Mouse (Mus musculus) forebrain, embryonic 16.5 days (tissue): ENCODE data around the gene Rpl21. TPM values are rescaled to one million over a fixed set of nuclear protein-coding genes. Genes with fewer than 3 reads are reported as not detected.
"Not testable (repeated sequence)": the region's sequence is repeated elsewhere in the genome, so short reads cannot be mapped to it uniquely, and the experiment has no call there.

Experiments
- ATAC-seq: fragments of 200-750 bp; cut with Nextera tagmentation; 2 replicates; pipeline ENCODE4 v1.8.0; 2017; ENCODE audit warnings: mild to moderate bottlenecking, moderate library complexity
- H3K27ac ChIP-seq: fragments of 300-500 bp; sonication (generic); 2 replicates; pipeline ENCODE4 v1.5.1; 2014; ENCODE audit warnings: low read length, control low read depth
- H3K27me3 ChIP-seq: fragments of 300-500 bp; sonication (generic); replicated peaks from 2 replicates; pipeline ENCODE4 v1.6.1; 2014; ENCODE audit warnings: low read length; ENCODE audit not compliant: control insufficient read depth, insufficient read depth
- H3K36me3 ChIP-seq: fragments of 300-500 bp; sonication (generic); 2 replicates; pipeline ENCODE4 v1.6.1; 2014; ENCODE audit not compliant: control insufficient read depth, insufficient read depth
- H3K4me1 ChIP-seq: fragments of 300-500 bp; sonication (generic); replicated peaks from 2 replicates; pipeline ENCODE4 v1.6.1; 2014; ENCODE audit warnings: low read length; ENCODE audit not compliant: control insufficient read depth, insufficient read depth
- H3K4me2 ChIP-seq: fragments of 300-500 bp; sonication (generic); 2 replicates; pipeline ENCODE4 v1.6.1; 2014; ENCODE audit warnings: mild to moderate bottlenecking, low read length, control low read depth
- H3K4me3 ChIP-seq: fragments of 300-500 bp; sonication (generic); replicated peaks from 2 replicates; pipeline ENCODE4 v1.5.1; 2014; ENCODE audit warnings: mild to moderate bottlenecking, low read length, control low read depth
- H3K9ac ChIP-seq: fragments of 300-500 bp; sonication (generic); replicated peaks from 2 replicates; pipeline ENCODE4 v1.6.1; 2014; ENCODE audit warnings: low read depth, low read length, control low read depth
- H3K9me3 ChIP-seq: fragments of 300-500 bp; sonication (generic); 2 replicates; pipeline ENCODE4 v1.6.1; 2016; ENCODE audit warnings: low read length; ENCODE audit not compliant: control insufficient read depth
- WGBS: fragments of 180-500 bp; shearing (Covaris S2); extraction: QIAGEN DNeasy Blood & Tissue Kit; methylation state at CpG from one replicate; pipeline ENCODE4 v1.1.7; 2014; 5-methylcytosine and 5-hydroxymethylcytosine counted together
- polyA plus RNA-seq: library from polyadenylated mRNA; unstranded; fragments of >200 nt; fragmentation: Nextera tagmentation; extraction: Ambion mirVana; gene quantifications from 2 replicates; pipeline ENCODE4 v1.2.1, GENCODE M21; 2015

The Rpl21 gene
- polyA plus RNA-seq, 1 experiment from 2014 or later = 320 TPM

GRCm38 (mm10) chr5:146876024-146876423, 43.3 kb downstream of the Rpl21 start:
- Histone ChIP-seq H3K27ac (no peak overlapping the region), H3K9me3 (no peaks in the 10 kb centered on the region), H3K4me1 (no peaks in the 10 kb centered on the region), H3K4me3 (no peak overlapping the region), H3K4me2 (no peak overlapping the region), H3K27me3 (no peaks in the 10 kb centered on the region), H3K9ac (no peak overlapping the region), H3K36me3 (no peaks in the 10 kb centered on the region)
- ATAC-seq = no peak
- WGBS = 85% methylated on average over 2 of the region's 2 CpGs

GRCm38 (mm10) chr5:146877882-146878281, 45.2 kb downstream of the Rpl21 start:
- not testable (repeated sequence) for H3K4me1 ChIP-seq, H3K36me3 ChIP-seq, H3K27me3 ChIP-seq, H3K27ac ChIP-seq, H3K9ac ChIP-seq, H3K4me2 ChIP-seq, H3K4me3 ChIP-seq, ATAC-seq, H3K9me3 ChIP-seq
- 74% methylated on average over 5 of the region's 6 CpGs for WGBS

- H3K27me3 ChIP-seq = no peaks in the 10 kb centered on the region
- no peak overlapping the region for H3K4me2 ChIP-seq
- no peaks in the 10 kb centered on the region for H3K4me1 ChIP-seq
- no peak overlapping the region for H3K4me3 ChIP-seq
- H3K9ac ChIP-seq = no peak overlapping the region
- no peak for ATAC-seq
- 84% methylated on average over 6 of the region's 6 CpGs for WGBS
- no peaks in the 10 kb centered on the region for H3K9me3 ChIP-seq
- no peaks in the 10 kb centered on the region for H3K36me3 ChIP-seq
- no peak overlapping the region for H3K27ac ChIP-seq
Measured at GRCm38 (mm10) chr5:146882261-146882660, 49.6 kb downstream of the Rpl21 start.

DNA sequence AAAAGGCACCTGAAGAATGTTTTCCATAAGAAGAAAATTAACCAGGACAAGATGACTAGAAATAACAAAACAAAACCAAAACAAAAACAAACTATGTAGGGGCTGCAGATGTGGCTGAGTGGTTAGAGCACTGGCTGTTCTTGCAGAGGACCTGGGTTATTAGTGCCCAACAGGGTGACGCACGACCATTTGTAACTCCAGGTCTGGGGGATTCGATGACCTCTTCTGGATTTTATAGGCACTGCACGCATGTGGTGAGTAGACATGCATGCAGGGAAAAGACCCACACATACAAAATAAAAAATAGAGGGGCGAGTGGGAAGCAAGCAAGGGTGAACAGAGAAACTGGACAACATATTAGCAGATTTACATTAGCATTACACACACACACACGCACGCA, 50.4 kb downstream of the Rpl21 start:
- Histone ChIP-seq H3K9ac (no peak overlapping the region), H3K27me3 (no peaks in the 10 kb centered on the region), H3K4me2 (no peak overlapping the region), H3K4me1 (no peaks in the 10 kb centered on the region), H3K4me3 (no peak overlapping the region), H3K27ac (no peak overlapping the region), H3K9me3 (no peaks in the 10 kb centered on the region), H3K36me3 (no peaks in the 10 kb centered on the region)
- WGBS = 69% methylated on average over 7 of the region's 7 CpGs
- no peak for ATAC-seq

DNA sequence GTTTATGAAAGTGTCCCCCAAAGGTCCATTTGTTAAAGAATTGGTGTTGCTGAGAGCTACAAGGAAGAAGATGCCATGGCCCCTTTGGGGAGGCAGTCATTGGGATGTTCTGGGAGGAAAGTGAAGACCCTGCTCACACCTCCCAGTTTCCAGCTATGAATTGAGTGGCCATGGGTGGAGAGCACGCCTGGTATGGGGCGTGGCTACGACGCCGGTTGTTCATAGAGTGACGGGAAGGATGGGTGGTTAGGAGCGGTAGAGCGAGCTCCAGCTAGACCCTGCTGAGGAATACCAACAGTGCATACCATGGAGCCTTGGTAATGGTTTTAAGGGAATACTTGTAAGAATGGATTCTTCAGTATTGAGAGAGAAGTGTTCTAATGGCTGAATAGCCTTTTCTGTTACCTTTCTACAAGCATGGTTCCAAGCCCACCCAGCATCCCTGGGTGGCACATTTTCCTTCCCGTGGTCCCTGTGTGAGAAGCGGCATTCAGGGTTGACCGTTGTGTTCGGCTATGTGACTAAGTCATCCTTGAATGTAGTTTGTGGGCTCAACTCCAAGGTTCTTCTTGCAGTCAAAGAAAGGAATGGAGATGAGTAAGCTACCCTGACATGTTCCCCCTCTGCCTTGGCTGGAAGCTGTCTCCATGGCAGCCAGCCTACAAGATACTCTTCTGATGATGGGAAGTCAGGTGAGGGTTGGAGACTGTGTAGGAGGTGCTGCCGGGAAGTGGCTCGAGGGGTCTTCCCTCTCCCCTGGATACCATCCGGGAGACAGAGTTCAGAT, 51.0 kb downstream of the Rpl21 start:
- Histone ChIP-seq H3K9ac (no peak overlapping the region), H3K36me3 (no peaks in the 10 kb centered on the region), H3K4me1 (no peaks in the 10 kb centered on the region), H3K9me3 (no peaks in the 10 kb centered on the region), H3K27ac (no peak overlapping the region), H3K4me3 (no peak overlapping the region), H3K4me2 (no peak overlapping the region), H3K27me3 (no peaks in the 10 kb centered on the region)
- 85% methylated on average over 15 of the region's 15 CpGs for WGBS
- ATAC-seq = no peak

Other genes with a start within 250 kb of the Rpl21 start
- 37.0 and 42.5 TPM in 2 replicates for gene Gpr12, start 247.7 kb upstream of the Rpl21 start, polyA plus RNA-seq
- gene Usp12, start 37.9 kb upstream of the Rpl21 start, polyA plus RNA-seq = 16.9 and 17.5 TPM in 2 replicates
- gene Rasl11a, start 12.2 kb downstream of the Rpl21 start, polyA plus RNA-seq = 11.0 and 11.4 TPM in 2 replicates
- gene Gtf3a, start 115.8 kb downstream of the Rpl21 start, polyA plus RNA-seq = 118 and 123 TPM in 2 replicates
- 28.7 and 31.6 TPM in 2 replicates for gene Mtif3, start 130.9 kb downstream of the Rpl21 start, polyA plus RNA-seq
- 12.8 and 14.3 TPM in 2 replicates for gene Lnx2, start 243.7 kb downstream of the Rpl21 start, polyA plus RNA-seq
- gene Polr1d, start 244.2 kb downstream of the Rpl21 start, polyA plus RNA-seq = 107 and 115 TPM in 2 replicates